Mouse (Mus musculus) heart, embryonic 11.5 days (tissue): ENCODE data around the gene Arpc4. TPM values are rescaled to one million over a fixed set of nuclear protein-coding genes. Genes with fewer than 3 reads are reported as not detected.

Experiments
- ATAC-seq: fragments of 200-750 bp; cut with Nextera tagmentation; replicated peaks from 2 replicates; pipeline ENCODE4 v1.8.0; 2017; ENCODE audit warnings: moderate library complexity; ENCODE audit not compliant: insufficient number of reproducible peaks, low FRiP score, low TSS enrichment
- H3K27ac ChIP-seq: fragments of 300-500 bp; sonication (generic); 2 replicates; pipeline ENCODE4 v1.5.1; 2014; ENCODE audit warnings: mild to moderate bottlenecking, low read depth, low read length
- H3K27me3 ChIP-seq: fragments of 300-500 bp; sonication (generic); 2 replicates; pipeline ENCODE4 v1.6.1; 2014; ENCODE audit warnings: mild to moderate bottlenecking, low read length, mixed read lengths; ENCODE audit not compliant: control insufficient read depth, insufficient read depth
- H3K36me3 ChIP-seq: fragments of 300-500 bp; sonication (generic); 2 replicates; pipeline ENCODE4 v1.6.1; 2014; ENCODE audit warnings: mild to moderate bottlenecking, low read length, moderate library complexity, mixed read lengths; ENCODE audit not compliant: control insufficient read depth, insufficient read depth
- H3K4me1 ChIP-seq: fragments of 300-500 bp; sonication (generic); 2 replicates; pipeline ENCODE4 v1.6.1; 2014; ENCODE audit warnings: low read length; ENCODE audit not compliant: control insufficient read depth, insufficient read depth
- H3K4me2 ChIP-seq: fragments of 300-500 bp; sonication (generic); 2 replicates; pipeline ENCODE4 v1.6.1; 2014; ENCODE audit warnings: mild to moderate bottlenecking, moderate library complexity
- H3K4me3 ChIP-seq: fragments of 300-500 bp; sonication (generic); 2 replicates; pipeline ENCODE4 v1.5.1; 2014; ENCODE audit warnings: low read depth, low read length
- H3K9ac ChIP-seq: fragments of 300-500 bp; sonication (generic); 2 replicates; pipeline ENCODE4 v1.6.1; 2014; ENCODE audit warnings: mild to moderate bottlenecking, low read depth, low read length, moderate library complexity
- H3K9me3 ChIP-seq: fragments of 300-500 bp; sonication (generic); replicated peaks from 2 replicates; pipeline ENCODE4 v1.6.1; 2016; ENCODE audit warnings: low read length; ENCODE audit not compliant: control insufficient read depth
- WGBS: fragments of 180-500 bp; shearing (Covaris S2); extraction: QIAGEN DNeasy Blood & Tissue Kit; methylation state at CpG from one replicate; pipeline ENCODE4 v1.1.7; 2014; ENCODE audit not compliant: insufficient replicate concordance; 5-methylcytosine and 5-hydroxymethylcytosine counted together
- polyA plus RNA-seq: library from polyadenylated mRNA; unstranded; fragments of >200 nt; fragmentation: Nextera tagmentation; extraction: Ambion mirVana; gene quantifications from 2 replicates; pipeline ENCODE4 v1.2.1, GENCODE M21; 2014

Arpc4 gene
- polyA plus RNA-seq, 1 experiment from 2014 or later, result 166 TPM

GRCm38 (mm10) chr6:113423000-113423399 is 45.1 kb downstream of the Arpc4 start:
- WGBS, result 58% methylated on average over 4 of the region's 4 CpGs
- Histone ChIP-seq H3K4me1 (peaks cover 7% of the 10 kb centered on the region), H3K36me3 (no peaks in the 10 kb centered on the region), H3K27ac (no peak overlapping the region), H3K9ac (no peak overlapping the region), H3K27me3 (no peaks in the 10 kb centered on the region), H3K4me2 (no peak overlapping the region), H3K4me3 (no peak overlapping the region), H3K9me3 (no peaks in the 10 kb centered on the region)
- ATAC-seq, result no peak

GRCm38 (mm10) chr6:113424187-113424586 is 46.3 kb downstream of the Arpc4 start:
- Histone ChIP-seq H3K27me3 (no peaks in the 10 kb centered on the region), H3K27ac (no peak overlapping the region), H3K9me3 (no peaks in the 10 kb centered on the region), H3K4me3 (no peak overlapping the region), H3K9ac (no peak overlapping the region), H3K4me1 (no peaks in the 10 kb centered on the region), H3K4me2 (no peak overlapping the region), H3K36me3 (no peaks in the 10 kb centered on the region)
- 75% methylated on average over 7 of the region's 7 CpGs for WGBS
- no peak for ATAC-seq

GRCm38 (mm10) chr6:113426696-113427095 is 48.8 kb downstream of the Arpc4 start:
- H3K4me1 ChIP-seq, result no peaks in the 10 kb centered on the region
- H3K27me3 ChIP-seq, result no peaks in the 10 kb centered on the region
- no peak overlapping the region for H3K27ac ChIP-seq
- H3K9me3 ChIP-seq, result no peaks in the 10 kb centered on the region
- H3K4me2 ChIP-seq, result no peak overlapping the region
- WGBS, result 93% methylated on average over 4 of the region's 4 CpGs
- H3K36me3 ChIP-seq, result no peaks in the 10 kb centered on the region
- H3K4me3 ChIP-seq, result no peak overlapping the region
- no peak overlapping the region for H3K9ac ChIP-seq
- no peak for ATAC-seq

GRCm38 (mm10) chr6:113427397-113427796 is 49.5 kb downstream of the Arpc4 start:
- Histone ChIP-seq H3K4me3 (no peak overlapping the region), H3K4me1 (no peaks in the 10 kb centered on the region), H3K27ac (no peak overlapping the region), H3K36me3 (no peaks in the 10 kb centered on the region), H3K9me3 (no peaks in the 10 kb centered on the region), H3K4me2 (no peak overlapping the region), H3K9ac (no peak overlapping the region), H3K27me3 (no peaks in the 10 kb centered on the region)
- 51% methylated on average over 3 of the region's 3 CpGs for WGBS
- no peak for ATAC-seq

GRCm38 (mm10) chr6:113428006-113428405 is 50.1 kb downstream of the Arpc4 start:
- ATAC-seq, result no peak

GRCm38 (mm10) chr6:113429965-113430364 is 52.0 kb downstream of the Arpc4 start:
- no peaks in the 10 kb centered on the region for H3K36me3 ChIP-seq
- WGBS, result 66% methylated on average over 3 of the region's 3 CpGs
- H3K4me3 ChIP-seq, result no peak overlapping the region
- no peaks in the 10 kb centered on the region for H3K4me1 ChIP-seq
- no peak overlapping the region for H3K4me2 ChIP-seq
- H3K27me3 ChIP-seq, result no peaks in the 10 kb centered on the region
- ATAC-seq, result no peak
- no peaks in the 10 kb centered on the region for H3K9me3 ChIP-seq
- no peak overlapping the region for H3K9ac ChIP-seq
- H3K27ac ChIP-seq, result no peak overlapping the region

More at GRCm38 (mm10) chr6:113428006-113428405, 50.1 kb downstream of the Arpc4 start:
- no peaks in the 10 kb centered on the region for H3K27me3 ChIP-seq
- no peaks in the 10 kb centered on the region for H3K36me3 ChIP-seq
- no peak overlapping the region for H3K9ac ChIP-seq
- no peaks in the 10 kb centered on the region for H3K4me1 ChIP-seq
- 90% methylated on average over 16 of the region's 16 CpGs for WGBS
- no peak overlapping the region for H3K4me3 ChIP-seq
- H3K27ac ChIP-seq, result no peak overlapping the region
- H3K9me3 ChIP-seq, result no peaks in the 10 kb centered on the region
- H3K4me2 ChIP-seq, result no peak overlapping the region

- no peak for ATAC-seq
- Histone ChIP-seq H3K4me3 (no peak overlapping the region), H3K4me2 (no peak overlapping the region), H3K9me3 (no peaks in the 10 kb centered on the region), H3K27me3 (no peaks in the 10 kb centered on the region), H3K9ac (no peak overlapping the region), H3K36me3 (no peaks in the 10 kb centered on the region), H3K4me1 (no peaks in the 10 kb centered on the region), H3K27ac (no peak overlapping the region)
- 51% methylated on average over 3 of the region's 3 CpGs for WGBS
Measured at GRCm38 (mm10) chr6:113430846-113431245, 52.9 kb downstream of the Arpc4 start.

- Histone ChIP-seq H3K9me3 (no peaks in the 10 kb centered on the region), H3K4me3 (no peak overlapping the region), H3K27me3 (no peaks in the 10 kb centered on the region), H3K4me1 (no peaks in the 10 kb centered on the region), H3K36me3 (no peaks in the 10 kb centered on the region), H3K9ac (no peak overlapping the region), H3K27ac (no peak overlapping the region), H3K4me2 (no peak overlapping the region)
- ATAC-seq, result no peak
- 54% methylated on average over 3 of the region's 3 CpGs for WGBS
Measured at GRCm38 (mm10) chr6:113431801-113432200, 53.9 kb downstream of the Arpc4 start.

GRCm38 (mm10) chr6:113433661-113434060 is 55.7 kb downstream of the Arpc4 start:
- H3K9me3 ChIP-seq, result no peaks in the 10 kb centered on the region
- H3K27me3 ChIP-seq, result no peaks in the 10 kb centered on the region
- no peak overlapping the region for H3K4me2 ChIP-seq
- no peak overlapping the region for H3K9ac ChIP-seq
- no peak overlapping the region for H3K4me3 ChIP-seq
- H3K4me1 ChIP-seq, result no peaks in the 10 kb centered on the region
- H3K27ac ChIP-seq, result no peak overlapping the region
- no peak for ATAC-seq
- WGBS, result 73% methylated on average over 3 of the region's 3 CpGs
- no peaks in the 10 kb centered on the region for H3K36me3 ChIP-seq
